Mouse (Mus musculus): ENCODE measurements at regions not wholly inside any gene's neighbourhood (a gene's known extent, or its start where the extent isn't known, plus 50 kb on each side); places are given as distances from the start of the nearest gene placed in this dataset.

DNA sequence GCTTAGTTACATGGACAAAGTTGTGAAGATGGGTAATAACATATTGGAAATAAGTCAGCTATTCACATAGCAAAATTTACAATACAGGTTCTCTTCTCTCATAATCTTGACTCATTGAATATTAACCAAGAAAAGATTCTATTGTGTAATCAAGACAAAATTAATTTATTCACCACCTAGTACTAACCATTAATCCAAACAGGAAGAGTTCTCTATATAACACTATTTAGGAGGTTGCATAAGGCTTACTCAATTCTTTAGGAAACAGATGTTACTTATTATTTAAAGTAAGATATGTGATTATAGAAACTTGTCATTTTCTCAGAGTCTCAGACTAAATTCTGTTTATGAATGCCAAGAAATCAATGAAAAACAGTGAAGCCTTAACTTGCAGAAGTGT, 600.4 kb upstream of the Tusc1 start:
- DNase-seq (ENCODE audit: low spot score): no peak

DNA sequence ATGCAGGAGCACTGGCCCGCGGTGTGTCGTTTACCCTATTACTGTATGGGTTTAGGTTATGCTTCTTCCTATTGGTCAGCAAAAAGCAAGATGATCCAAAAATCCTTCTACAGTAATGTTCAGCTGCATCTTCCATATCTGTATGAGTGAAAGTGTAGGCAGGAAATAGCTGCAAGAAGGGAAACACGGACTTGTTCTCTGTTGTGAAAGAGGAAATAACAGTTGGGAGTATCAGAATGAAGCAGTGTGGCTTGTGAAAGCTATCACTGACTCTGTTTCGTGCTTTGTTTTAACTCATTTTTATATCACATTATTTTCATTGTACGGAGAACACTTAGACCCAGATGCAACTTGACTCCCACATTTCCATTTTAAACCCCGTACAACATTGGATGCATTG, 591.8 kb upstream of the Tusc1 start:
- no peak for DNase-seq (ENCODE audit: low spot score)

DNA sequence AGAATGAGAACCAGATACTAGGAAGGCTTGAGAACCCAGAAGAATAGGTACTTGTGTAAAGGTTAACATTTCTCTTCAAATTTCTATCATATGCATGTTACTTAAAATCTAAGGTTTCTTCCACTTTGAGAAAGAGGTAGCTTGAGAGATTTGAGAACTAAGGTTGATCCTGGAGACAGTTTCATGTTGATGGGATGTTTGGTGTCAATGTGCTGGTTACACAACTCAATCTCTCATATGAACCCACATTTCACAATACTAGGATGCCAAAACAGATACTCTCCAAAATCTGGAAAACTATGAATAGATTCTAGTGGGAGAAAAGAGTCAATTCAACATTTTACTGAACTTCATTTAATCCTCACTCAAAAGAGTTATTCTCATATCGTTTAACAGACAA, 589.1 kb upstream of the Tusc1 start:
- no peak for DNase-seq (ENCODE audit: low spot score)

GRCm38 (mm10) chr4:93886631-93887030, 551.3 kb upstream of the Tusc1 start:
- peak; percentile 4 for DNase-seq (ENCODE audit: low spot score)

GRCm38 (mm10) chr4:93881318-93881717, 546.0 kb upstream of the Tusc1 start:
- DNase-seq (ENCODE audit: low spot score): no peak

DNA sequence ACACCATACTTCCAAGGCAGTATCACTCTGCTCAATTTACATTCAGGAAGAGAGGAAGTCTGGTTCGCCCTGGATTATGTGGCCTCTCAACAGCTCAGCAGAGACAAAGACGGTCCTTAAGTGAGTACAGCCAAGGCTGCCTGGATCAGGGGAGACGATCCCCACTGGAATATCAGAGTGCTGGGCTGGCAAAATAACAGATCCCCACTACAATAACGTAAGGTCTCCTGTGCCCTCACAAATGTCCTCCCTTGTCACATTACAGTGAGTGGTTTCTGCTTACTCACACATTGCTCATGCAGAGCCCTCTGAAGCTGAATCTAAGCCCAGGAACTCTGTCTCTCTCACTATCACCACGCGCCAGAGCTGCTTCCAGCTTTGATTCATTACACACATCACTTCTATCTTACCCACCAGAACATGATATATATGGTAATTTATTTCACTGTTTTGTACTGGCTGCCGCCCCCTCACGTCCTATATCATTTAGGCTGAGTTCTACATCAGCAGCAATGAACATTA, 544.1 kb upstream of the Tusc1 start:
- DNase-seq (ENCODE audit: low spot score): no peak

- no peak for DNase-seq (ENCODE audit: low spot score)
Observed at GRCm38 (mm10) chr4:93873271-93873670, 538.0 kb upstream of the Tusc1 start.

DNA sequence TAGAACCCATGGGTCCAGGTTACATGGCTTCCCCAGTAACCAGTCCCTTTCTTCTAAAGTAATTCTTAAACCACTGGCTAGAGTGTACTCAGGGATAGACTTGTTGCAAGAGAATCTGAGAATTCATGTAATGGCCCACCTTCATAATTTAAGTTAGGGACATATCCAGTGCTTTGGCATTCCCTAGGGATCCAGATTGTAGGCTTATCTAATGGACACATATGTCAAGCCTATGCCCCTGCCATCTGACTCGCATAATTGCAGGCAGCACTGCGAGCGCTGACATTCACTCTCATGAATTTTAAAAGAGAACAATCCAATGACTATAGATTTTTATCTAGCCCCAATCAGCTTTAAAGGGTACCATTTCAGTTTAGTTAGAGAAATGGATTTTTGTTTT, 518.1 kb upstream of the Tusc1 start:
- no peak for DNase-seq (ENCODE audit: low spot score)

- no peak for DNase-seq (ENCODE audit: low spot score)
Observed at GRCm38 (mm10) chr4:93849178-93849577, 513.9 kb upstream of the Tusc1 start.

GRCm38 (mm10) chr4:93830701-93831100, 495.4 kb upstream of the Tusc1 start:
- no peak for DNase-seq (ENCODE audit: low spot score)

- DNase-seq (ENCODE audit: low spot score): no peak
Observed at GRCm38 (mm10) chr4:93793104-93793503, 457.8 kb upstream of the Tusc1 start.

GRCm38 (mm10) chr4:93790157-93790556, 454.8 kb upstream of the Tusc1 start:
- DNase-seq (ENCODE audit: low spot score): no peak

DNA sequence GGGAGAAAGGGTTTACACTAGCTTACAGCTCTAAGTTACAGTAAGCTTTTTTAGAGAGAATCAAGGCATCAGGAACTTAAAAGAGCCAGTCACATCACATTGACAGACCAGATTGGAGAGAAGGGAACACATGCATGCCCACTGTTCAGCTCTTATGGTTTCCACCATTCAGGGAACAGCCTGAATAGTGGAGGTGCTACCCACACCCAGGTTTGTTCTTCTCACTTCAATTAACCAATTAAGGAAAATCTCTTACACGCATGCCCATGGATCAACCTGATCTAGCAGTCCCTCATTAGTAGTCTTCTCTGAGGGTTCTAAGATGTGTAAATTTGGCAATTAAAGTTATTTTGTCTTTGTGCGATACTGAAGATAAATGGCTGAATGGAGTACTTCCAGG, 419.2 kb upstream of the Tusc1 start:
- DNase-seq (ENCODE audit: low spot score): no peak

- DNase-seq (ENCODE audit: low spot score): no peak
Observed at GRCm38 (mm10) chr4:93746326-93746725, 411.0 kb upstream of the Tusc1 start.

DNA sequence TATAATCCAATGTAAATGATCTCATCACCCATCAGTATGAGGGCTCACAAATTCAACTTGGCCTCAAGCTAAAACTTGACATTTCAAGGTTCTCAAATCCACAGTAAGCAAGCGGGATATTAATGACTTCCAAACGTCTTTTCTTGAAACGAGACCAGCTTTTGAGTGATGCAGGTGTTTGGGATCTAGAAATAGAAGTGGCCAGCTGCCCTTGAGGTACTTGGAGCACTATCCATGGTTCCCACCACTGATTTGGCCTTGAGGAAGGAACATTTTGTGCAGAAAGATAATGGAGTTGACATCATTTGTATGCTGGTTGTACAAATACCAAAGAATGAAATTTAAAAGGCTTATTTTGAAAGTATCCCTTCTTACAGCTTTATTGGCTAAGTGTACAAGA, 378.4 kb upstream of the Tusc1 start:
- peak; percentile 24 for DNase-seq (ENCODE audit: low spot score)

DNA sequence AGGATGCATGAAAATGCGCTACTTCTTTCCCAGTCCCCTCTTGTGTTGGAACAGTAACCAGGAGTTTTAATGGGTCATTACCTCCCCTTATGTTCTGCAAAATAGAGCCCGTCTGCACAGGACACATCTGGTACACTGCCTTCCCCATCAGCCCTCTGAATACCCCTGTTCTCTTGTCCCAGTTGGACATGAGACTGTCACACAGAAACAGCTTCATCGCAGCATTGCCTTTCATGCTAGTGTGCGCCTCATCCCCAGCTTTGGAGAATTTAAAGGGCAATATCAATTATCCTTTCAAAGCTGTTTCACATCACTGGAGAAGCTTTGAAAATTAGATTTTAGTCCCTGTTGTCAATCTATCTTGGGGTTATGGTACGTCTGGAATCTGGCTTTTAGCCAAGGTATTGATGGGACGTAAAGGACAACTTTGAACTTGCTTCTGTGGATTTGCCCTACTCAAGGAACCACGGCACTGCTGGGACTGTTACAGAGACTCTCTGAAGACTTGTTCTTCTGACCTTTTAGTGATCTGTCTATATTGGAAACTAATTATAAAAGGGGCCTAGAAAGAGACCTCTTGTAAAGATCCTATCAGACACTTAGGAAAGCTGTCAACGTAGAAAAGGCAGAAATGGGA, 341.2 kb upstream of the Tusc1 start:
- DNase-seq (ENCODE audit: low spot score): no peak

- DNase-seq (ENCODE audit: low spot score): no peak
Observed at GRCm38 (mm10) chr4:93675739-93676402, 340.6 kb upstream of the Tusc1 start.

DNA sequence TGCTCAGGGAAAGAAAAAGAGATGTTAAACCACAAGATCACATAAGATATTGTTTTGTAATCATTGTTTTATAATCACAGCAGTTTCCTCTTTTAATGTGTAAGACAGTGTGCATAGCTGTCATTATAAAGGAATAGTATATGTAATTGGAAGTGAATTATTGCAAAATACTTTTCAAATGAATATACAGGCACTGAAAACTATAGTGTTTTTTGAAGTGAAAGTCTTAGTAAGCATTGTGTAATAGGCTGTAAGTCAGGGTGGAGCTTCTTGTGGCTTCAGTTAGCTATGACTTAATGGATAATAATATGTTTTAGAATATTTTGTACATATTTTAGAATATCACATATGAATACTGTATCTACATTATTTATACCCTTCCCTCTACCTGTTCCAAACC, 333.7 kb upstream of the Tusc1 start:
- DNase-seq (ENCODE audit: low spot score): no peak

DNA sequence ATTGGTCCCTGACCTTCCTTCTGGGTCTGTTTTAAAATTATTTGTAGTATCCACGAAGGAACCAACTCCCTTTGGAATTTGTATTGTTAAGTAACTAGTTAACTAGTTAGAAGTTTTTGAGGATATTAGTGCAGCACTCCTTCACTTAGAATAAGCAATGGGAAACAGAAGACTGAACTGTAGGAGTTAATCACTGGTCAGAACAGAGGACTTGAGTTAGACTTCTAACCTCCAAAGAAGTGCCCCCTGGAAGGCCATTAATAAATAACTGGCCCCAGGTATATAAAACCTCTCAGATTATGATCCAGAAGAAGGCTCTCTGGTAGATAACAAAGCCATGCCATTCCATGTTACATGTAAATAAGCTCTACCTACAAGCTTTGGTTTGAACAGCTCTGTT, 329.0 kb upstream of the Tusc1 start:
- no peak for DNase-seq (ENCODE audit: low spot score)

- no peak for DNase-seq (ENCODE audit: low spot score)
Observed at GRCm38 (mm10) chr4:93638207-93638606, 302.9 kb upstream of the Tusc1 start.

GRCm38 (mm10) chr4:93598474-93598873, 263.2 kb upstream of the Tusc1 start:
- no peak for DNase-seq (ENCODE audit: low spot score)

GRCm38 (mm10) chr4:93584328-93584727, 249.0 kb upstream of the Tusc1 start:
- DNase-seq (ENCODE audit: low spot score): no peak

DNA sequence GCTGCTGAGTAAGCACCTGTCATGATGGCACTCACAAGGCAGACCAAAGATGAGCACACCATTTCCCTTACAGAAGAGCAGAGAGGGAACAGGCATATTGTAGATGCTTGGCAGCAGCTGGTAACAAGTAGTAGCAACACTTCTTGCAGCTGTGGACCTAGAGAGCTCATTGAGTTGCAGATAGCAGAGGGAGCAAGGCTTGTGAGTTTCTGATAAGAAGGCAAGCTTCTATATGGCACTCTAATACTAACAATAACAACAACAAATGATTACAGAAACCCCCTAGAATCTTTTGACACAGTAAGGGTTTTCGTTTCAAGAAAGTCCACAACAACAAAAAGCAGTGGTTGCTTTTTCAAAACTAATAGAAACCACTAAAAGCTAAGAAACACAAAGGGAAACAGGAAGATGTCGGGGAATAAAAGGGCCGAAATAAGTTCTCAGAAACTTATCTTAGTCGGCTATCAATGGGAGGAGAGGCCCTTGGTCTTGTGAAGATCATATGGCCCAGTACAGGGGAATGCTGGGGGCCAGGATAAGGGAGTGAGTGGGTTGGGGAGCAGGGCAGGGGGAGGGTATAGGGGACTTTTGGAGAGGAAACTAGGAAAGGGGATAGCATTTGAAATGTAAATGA, 248.5 kb upstream of the Tusc1 start:
- DNase-seq (ENCODE audit: low spot score): no peak
